Mouse (Mus musculus): ENCODE measurements at regions not wholly inside any gene's neighbourhood (a gene's known extent, or its start where the extent isn't known, plus 50 kb on each side); places are given as distances from the start of the nearest gene placed in this dataset.

DNA sequence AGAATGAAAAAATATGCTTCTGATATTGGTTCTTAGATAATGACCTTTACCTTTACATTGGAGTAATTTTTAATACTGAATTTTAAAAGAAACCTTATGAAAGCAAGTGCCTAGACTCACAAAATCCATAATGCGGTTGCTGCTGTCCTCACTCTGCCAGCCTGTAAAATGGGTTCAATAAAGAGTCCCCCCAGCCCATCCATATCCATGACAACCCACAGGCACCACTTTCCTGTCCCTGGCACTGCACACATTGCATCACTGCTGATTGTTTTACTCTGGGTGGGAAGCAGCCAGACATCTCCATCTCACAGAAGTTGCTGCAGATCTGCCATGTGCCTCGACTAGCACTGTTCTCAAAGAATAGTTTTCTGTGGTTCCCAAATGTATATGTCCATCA lies 110.3 kb upstream of the Tmc3 start:
- ATAC-seq: no peak
- Histone ChIP-seq H3K9ac (ENCODE audit: low read depth, low read length) (no peak overlapping the region), H3K4me1 (ENCODE audit: control insufficient read depth, insufficient read depth, low read length) (peaks cover 10% of the 10 kb centered on the region), H3K36me3 (ENCODE audit: control insufficient read depth, insufficient read depth, low read length) (no peaks in the 10 kb centered on the region), H3K9me3 (replicated peaks; ENCODE audit: control insufficient read depth, low read length, poor library complexity, severe bottlenecking) (no peaks in the 10 kb centered on the region), H3K27ac (ENCODE audit: low read length) (no peak overlapping the region), H3K4me3 (ENCODE audit: low read depth, low read length) (no peak overlapping the region), H3K27me3 (ENCODE audit: control insufficient read depth, insufficient read depth, low read depth, low read length) (no peaks in the 10 kb centered on the region), H3K4me2 (ENCODE audit: low read length) (no peak overlapping the region)
- 98% methylated on average over 2 of the region's 2 CpGs for WGBS

DNA sequence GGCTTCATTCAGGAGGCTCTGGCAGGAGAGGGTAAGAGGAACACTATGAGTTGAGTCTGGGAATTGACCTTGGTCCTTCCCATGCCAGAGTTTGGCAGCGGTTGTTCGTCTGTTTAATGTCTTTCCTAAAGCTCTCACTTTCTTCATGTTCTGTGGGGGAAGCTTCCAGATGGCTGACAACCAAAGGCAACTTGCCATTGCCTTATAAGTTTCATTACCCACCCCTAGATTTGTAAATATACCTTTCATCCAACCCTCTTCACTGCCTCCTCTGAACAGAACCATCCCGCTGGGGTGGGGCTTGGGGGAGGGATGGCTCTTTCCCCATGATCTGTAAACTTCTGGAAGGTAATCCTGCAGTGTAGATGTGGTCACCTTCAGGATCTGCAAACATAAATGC lies 109.7 kb upstream of the Tmc3 start:
- no peaks in the 10 kb centered on the region for H3K9me3 ChIP-seq (replicated peaks; ENCODE audit: control insufficient read depth, low read length, poor library complexity, severe bottlenecking)
- H3K9ac ChIP-seq (ENCODE audit: low read depth, low read length): no peak overlapping the region
- no peak overlapping the region for H3K4me3 ChIP-seq (ENCODE audit: low read depth, low read length)
- H3K27me3 ChIP-seq (ENCODE audit: control insufficient read depth, insufficient read depth, low read depth, low read length): no peaks in the 10 kb centered on the region
- H3K27ac ChIP-seq (ENCODE audit: low read length): no peak overlapping the region
- H3K4me2 ChIP-seq (ENCODE audit: low read length): no peak overlapping the region
- H3K36me3 ChIP-seq (ENCODE audit: control insufficient read depth, insufficient read depth, low read length): no peaks in the 10 kb centered on the region
- no peak for ATAC-seq
- peaks cover 10% of the 10 kb centered on the region for H3K4me1 ChIP-seq (ENCODE audit: control insufficient read depth, insufficient read depth, low read length)
- WGBS: 92% methylated on average over 3 of the region's 3 CpGs

DNA sequence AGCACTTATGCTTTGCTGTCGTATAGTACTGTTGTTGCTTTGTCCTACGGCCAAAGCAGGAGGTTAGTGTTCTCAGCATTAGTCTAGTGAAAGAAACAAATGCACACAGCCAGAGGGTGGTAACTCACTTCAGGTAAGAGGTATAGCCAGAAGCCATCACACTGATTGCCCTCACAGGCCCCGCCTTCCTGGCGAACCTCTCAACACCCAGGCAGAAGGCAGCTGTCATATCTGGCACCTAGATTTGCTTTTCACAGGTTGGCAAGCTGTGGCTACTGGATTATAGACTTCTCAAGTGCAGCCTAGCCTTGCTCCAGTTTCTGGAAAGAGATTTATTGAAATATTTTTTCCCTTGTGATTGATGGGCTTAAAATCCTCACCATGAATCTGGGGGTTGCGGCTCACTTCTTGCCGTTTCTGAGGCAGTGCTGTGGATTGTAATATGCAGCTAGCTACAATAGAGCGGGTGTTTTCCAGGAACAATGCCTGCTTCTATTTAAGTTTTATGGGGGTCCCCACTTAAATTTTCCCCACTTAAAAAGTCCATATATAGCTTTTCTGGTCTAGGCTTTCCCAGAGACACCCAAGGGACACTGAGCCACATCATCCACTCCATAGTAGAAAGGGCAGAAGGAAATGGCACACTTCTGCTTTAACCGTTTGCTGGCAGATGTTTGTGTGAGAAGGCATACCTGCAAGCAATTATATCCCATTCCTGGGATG lies 109.1 kb upstream of the Tmc3 start:
- no peaks in the 10 kb centered on the region for H3K36me3 ChIP-seq (ENCODE audit: control insufficient read depth, insufficient read depth, low read length)
- no peak overlapping the region for H3K4me3 ChIP-seq (ENCODE audit: low read depth, low read length)
- peaks cover 10% of the 10 kb centered on the region for H3K4me1 ChIP-seq (ENCODE audit: control insufficient read depth, insufficient read depth, low read length)
- H3K9ac ChIP-seq (ENCODE audit: low read depth, low read length): no peak overlapping the region
- 75% methylated on average over 8 of the region's 8 CpGs for WGBS
- H3K9me3 ChIP-seq (replicated peaks; ENCODE audit: control insufficient read depth, low read length, poor library complexity, severe bottlenecking): no peaks in the 10 kb centered on the region
- no peaks in the 10 kb centered on the region for H3K27me3 ChIP-seq (ENCODE audit: control insufficient read depth, insufficient read depth, low read depth, low read length)
- no peak overlapping the region for H3K4me2 ChIP-seq (ENCODE audit: low read length)
- no peak for ATAC-seq
- H3K27ac ChIP-seq (ENCODE audit: low read length): no peak overlapping the region

DNA sequence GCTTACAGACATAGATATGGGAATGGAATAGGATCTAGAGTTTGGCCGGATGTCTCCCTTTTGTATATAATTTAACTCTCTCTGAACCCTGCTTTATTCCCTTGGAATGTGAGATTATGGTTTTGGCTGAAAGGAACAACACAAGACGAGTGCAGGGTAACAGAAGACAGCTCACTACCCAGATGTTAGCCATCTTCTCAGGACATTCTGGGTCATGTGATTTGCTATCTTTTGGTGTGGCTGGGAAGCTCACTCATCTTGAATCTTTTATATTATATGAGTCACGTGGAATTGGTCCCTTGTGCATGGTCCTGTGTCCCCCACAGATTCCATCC lies 108.6 kb upstream of the Tmc3 start:
- no peaks in the 10 kb centered on the region for H3K9me3 ChIP-seq (replicated peaks; ENCODE audit: control insufficient read depth, low read length, poor library complexity, severe bottlenecking)
- no peaks in the 10 kb centered on the region for H3K36me3 ChIP-seq (ENCODE audit: control insufficient read depth, insufficient read depth, low read length)
- no peak for ATAC-seq
- WGBS: 77% methylated on average over 3 of the region's 3 CpGs
- no peak overlapping the region for H3K4me2 ChIP-seq (ENCODE audit: low read length)
- peaks cover 10% of the 10 kb centered on the region for H3K4me1 ChIP-seq (ENCODE audit: control insufficient read depth, insufficient read depth, low read length)
- no peaks in the 10 kb centered on the region for H3K27me3 ChIP-seq (ENCODE audit: control insufficient read depth, insufficient read depth, low read depth, low read length)
- no peak overlapping the region for H3K9ac ChIP-seq (ENCODE audit: low read depth, low read length)
- H3K27ac ChIP-seq (ENCODE audit: low read length): no peak overlapping the region
- H3K4me3 ChIP-seq (ENCODE audit: low read depth, low read length): no peak overlapping the region

DNA sequence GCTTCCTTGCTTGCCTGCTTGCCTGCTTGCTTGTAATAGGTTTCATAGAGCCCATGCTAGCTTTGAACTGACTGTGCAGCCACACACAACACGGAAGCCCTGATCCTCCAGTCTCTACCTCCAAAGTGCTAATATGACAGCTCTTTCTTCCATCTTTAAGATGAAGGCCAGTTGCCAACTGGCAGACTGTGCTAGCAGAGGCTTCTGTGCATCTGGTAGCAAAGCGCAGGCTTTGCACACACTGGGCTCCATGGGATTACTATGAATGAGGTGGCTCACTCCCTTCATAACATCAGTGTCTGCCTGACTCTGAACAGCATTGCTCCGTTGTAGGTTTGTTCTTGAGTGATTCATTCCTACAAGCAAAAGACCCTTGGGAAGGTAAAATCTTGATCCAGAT lies 107.9 kb upstream of the Tmc3 start:
- Histone ChIP-seq H3K4me1 (ENCODE audit: control insufficient read depth, insufficient read depth, low read length) (peaks cover 10% of the 10 kb centered on the region), H3K27me3 (ENCODE audit: control insufficient read depth, insufficient read depth, low read depth, low read length) (no peaks in the 10 kb centered on the region), H3K9ac (ENCODE audit: low read depth, low read length) (no peak overlapping the region), H3K4me3 (ENCODE audit: low read depth, low read length) (no peak overlapping the region), H3K27ac (ENCODE audit: low read length) (no peak overlapping the region), H3K9me3 (replicated peaks; ENCODE audit: control insufficient read depth, low read length, poor library complexity, severe bottlenecking) (no peaks in the 10 kb centered on the region), H3K4me2 (ENCODE audit: low read length) (no peak overlapping the region), H3K36me3 (ENCODE audit: control insufficient read depth, insufficient read depth, low read length) (no peaks in the 10 kb centered on the region)
- 80% methylated on average over 3 of the region's 3 CpGs for WGBS
- no peak for ATAC-seq

DNA sequence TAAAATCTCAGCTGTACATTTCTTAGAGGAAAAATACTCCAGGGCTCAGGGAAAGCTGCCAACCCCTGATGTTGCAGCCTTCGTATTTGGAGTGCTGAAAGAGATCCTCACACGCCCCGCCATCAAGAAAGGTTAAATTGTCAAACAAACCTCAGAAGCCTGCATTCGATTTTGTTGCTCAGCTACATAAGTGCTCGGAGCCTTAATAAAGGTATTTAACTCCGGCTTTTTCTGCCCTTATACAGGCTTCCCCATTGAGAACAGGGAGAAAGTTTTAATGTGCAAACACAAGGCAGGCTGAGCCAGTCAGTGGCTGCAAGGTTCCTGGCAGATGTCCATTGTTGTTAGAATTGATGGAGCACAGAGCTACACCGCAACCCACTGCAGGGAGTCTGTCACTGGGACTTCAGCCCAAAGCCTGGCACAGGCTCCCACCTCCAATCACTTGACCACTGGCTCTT lies 107.0 kb upstream of the Tmc3 start:
- H3K4me2 ChIP-seq (ENCODE audit: low read length): no peak overlapping the region; the same call in 1 of the 2 replicates
- H3K27me3 ChIP-seq (ENCODE audit: control insufficient read depth, insufficient read depth, low read depth, low read length): no peaks in the 10 kb centered on the region
- H3K9ac ChIP-seq (ENCODE audit: low read depth, low read length): no peak overlapping the region
- 28% methylated on average over 7 of the region's 7 CpGs for WGBS
- H3K4me1 ChIP-seq (ENCODE audit: control insufficient read depth, insufficient read depth, low read length): peaks cover 10% of the 10 kb centered on the region
- no peaks in the 10 kb centered on the region for H3K36me3 ChIP-seq (ENCODE audit: control insufficient read depth, insufficient read depth, low read length)
- peak; percentile 63 for ATAC-seq
- no peak overlapping the region for H3K4me3 ChIP-seq (ENCODE audit: low read depth, low read length)
- H3K9me3 ChIP-seq (replicated peaks; ENCODE audit: control insufficient read depth, low read length, poor library complexity, severe bottlenecking): no peaks in the 10 kb centered on the region
- H3K27ac ChIP-seq (ENCODE audit: low read length): peak overlapping the region; percentile 43; the same call in 1 of the 2 replicates

DNA sequence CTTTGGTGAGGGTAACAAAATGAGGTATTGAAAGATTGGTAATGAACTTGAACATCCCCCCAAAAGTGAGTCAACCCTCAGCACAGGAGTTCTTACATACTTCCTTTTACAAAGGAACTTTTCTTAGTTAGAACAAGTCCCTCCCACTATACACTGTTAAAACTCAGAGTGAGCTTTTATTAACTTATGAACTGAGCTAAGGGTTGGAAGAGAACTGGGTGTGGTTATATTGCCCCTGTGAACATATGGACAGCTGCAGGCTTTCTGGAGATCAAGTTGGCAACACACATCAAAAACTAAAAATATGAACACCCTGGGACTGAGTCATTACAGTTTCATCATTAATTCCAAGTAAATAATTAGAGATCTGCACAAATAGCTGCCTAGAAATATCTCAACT lies 103.1 kb upstream of the Tmc3 start:
- H3K36me3 ChIP-seq (ENCODE audit: control insufficient read depth, insufficient read depth, low read length): no peaks in the 10 kb centered on the region
- peaks cover 5% of the 10 kb centered on the region; the same call in 1 of the 2 replicates for H3K4me1 ChIP-seq (ENCODE audit: control insufficient read depth, insufficient read depth, low read length)
- no peak overlapping the region for H3K27ac ChIP-seq (ENCODE audit: low read length)
- ATAC-seq: no peak
- no peaks in the 10 kb centered on the region for H3K27me3 ChIP-seq (ENCODE audit: control insufficient read depth, insufficient read depth, low read depth, low read length)
- H3K9me3 ChIP-seq (replicated peaks; ENCODE audit: control insufficient read depth, low read length, poor library complexity, severe bottlenecking): no peaks in the 10 kb centered on the region
- no peak overlapping the region for H3K9ac ChIP-seq (ENCODE audit: low read depth, low read length)
- H3K4me2 ChIP-seq (ENCODE audit: low read length): no peak overlapping the region
- H3K4me3 ChIP-seq (ENCODE audit: low read depth, low read length): no peak overlapping the region

DNA sequence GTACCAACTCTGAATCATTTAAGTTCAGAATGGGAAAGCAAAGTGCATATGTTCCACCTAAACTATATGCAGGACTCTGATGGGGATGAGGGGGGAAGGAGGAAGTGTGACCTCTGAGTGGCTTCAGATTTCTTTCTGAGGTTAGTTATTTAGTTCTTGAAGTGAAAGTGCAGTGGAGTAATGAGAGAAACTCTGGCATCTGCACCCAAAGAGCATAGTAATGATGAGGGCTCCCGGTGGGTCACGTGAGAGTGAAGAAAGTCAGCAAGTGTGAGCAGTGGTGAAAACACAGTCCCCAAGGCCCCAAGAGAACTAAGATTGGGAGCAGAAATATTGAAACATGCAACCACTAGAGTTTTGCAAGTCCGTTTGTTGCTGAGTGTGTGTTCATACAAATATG lies 102.5 kb upstream of the Tmc3 start:
- Histone ChIP-seq H3K27ac (ENCODE audit: low read length) (no peak overlapping the region), H3K4me3 (ENCODE audit: low read depth, low read length) (no peak overlapping the region), H3K4me1 (ENCODE audit: control insufficient read depth, insufficient read depth, low read length) (peaks cover 5% of the 10 kb centered on the region; the same call in 1 of the 2 replicates), H3K9me3 (replicated peaks; ENCODE audit: control insufficient read depth, low read length, poor library complexity, severe bottlenecking) (no peaks in the 10 kb centered on the region), H3K4me2 (ENCODE audit: low read length) (no peak overlapping the region), H3K9ac (ENCODE audit: low read depth, low read length) (no peak overlapping the region), H3K27me3 (ENCODE audit: control insufficient read depth, insufficient read depth, low read depth, low read length) (no peaks in the 10 kb centered on the region), H3K36me3 (ENCODE audit: control insufficient read depth, insufficient read depth, low read length) (no peaks in the 10 kb centered on the region)
- 92% methylated on average over 3 of the region's 3 CpGs for WGBS
- no peak for ATAC-seq

DNA sequence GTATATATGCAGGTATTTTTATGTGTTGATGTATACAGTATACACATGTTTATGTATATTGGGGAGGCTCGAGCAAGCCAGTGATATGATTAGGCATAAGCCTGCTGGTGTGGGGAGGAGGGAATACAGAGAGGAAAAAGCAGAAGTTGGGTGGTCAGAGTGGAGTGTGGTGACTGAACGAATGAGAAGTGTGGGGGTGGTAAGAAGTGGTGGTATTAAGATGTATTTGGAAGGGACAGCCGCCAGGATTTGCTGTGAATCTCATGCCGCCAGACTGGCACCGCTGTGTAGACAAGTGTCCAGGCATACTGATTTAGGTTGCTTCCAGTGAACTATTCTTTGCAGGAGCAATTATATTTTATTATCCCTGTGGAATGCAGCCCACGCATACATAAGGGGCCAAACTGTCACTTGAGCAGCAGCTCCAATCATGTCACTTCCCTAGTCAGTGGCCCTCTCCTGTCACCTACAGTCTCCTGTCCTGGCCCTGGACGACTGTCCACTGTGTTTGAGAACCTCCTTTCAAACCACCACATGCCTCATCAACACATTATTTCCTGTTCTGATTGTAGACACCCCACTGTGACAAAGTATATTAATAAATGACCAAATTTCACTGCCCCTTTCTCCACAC lies 101.9 kb upstream of the Tmc3 start:
- no peak overlapping the region for H3K4me2 ChIP-seq (ENCODE audit: low read length)
- no peak overlapping the region for H3K9ac ChIP-seq (ENCODE audit: low read depth, low read length)
- 65% methylated on average over 7 of the region's 7 CpGs for whole genome bisulfite sequencing
- H3K4me1 ChIP-seq (ENCODE audit: control insufficient read depth, insufficient read depth, low read length): peaks cover 3% of the 10 kb centered on the region; the same call in 1 of the 2 replicates
- H3K36me3 ChIP-seq (ENCODE audit: control insufficient read depth, insufficient read depth, low read length): no peaks in the 10 kb centered on the region
- no peak overlapping the region for H3K4me3 ChIP-seq (ENCODE audit: low read depth, low read length)
- no peaks in the 10 kb centered on the region for H3K27me3 ChIP-seq (ENCODE audit: control insufficient read depth, insufficient read depth, low read depth, low read length)
- no peaks in the 10 kb centered on the region for H3K9me3 ChIP-seq (replicated peaks; ENCODE audit: control insufficient read depth, low read length, poor library complexity, severe bottlenecking)
- no peak for ATAC-seq
- H3K27ac ChIP-seq (ENCODE audit: low read length): no peak overlapping the region
